Mouse (Mus musculus) heart, embryonic 14.5 days (tissue): ENCODE results near the gene Itsn1. TPM values are rescaled to one million over a fixed set of nuclear protein-coding genes. Genes with fewer than 3 reads are reported as not detected.

Source experiments
- ATAC-seq: fragments of 200-750 bp; cut with Nextera tagmentation; 2 replicates; pipeline ENCODE4 v1.8.0; 2017; ENCODE audit warnings: low read depth, moderate TSS enrichment; ENCODE audit not compliant: insufficient number of reproducible peaks, insufficient read depth, low FRiP score
- H3K27ac ChIP-seq, 2 experiments: fragments of 200-500 bp in 1 of 2; fragments of 300-500 bp in 1 of 2; sonication (generic) in 1 of 2; replicated peaks in 1 of 2; 2 replicates each; pipeline ENCODE4 v1.5.1; 2012 to 2014; ENCODE audit warnings: low read depth in 2 of 2, low read length in 2 of 2, control low read depth in 1 of 2, mild to moderate bottlenecking in 1 of 2, mixed read lengths in 1 of 2; ENCODE audit not compliant: control insufficient read depth in 1 of 2, insufficient read depth in 1 of 2
- H3K27me3 ChIP-seq: fragments of 300-500 bp; sonication (generic); 2 replicates; pipeline ENCODE4 v1.6.1; 2014; ENCODE audit warnings: mild to moderate bottlenecking, low read length, control low read depth; ENCODE audit not compliant: control insufficient read depth, insufficient read depth
- H3K36me3 ChIP-seq: fragments of 300-500 bp; sonication (generic); 2 replicates; pipeline ENCODE4 v1.6.1; 2014; ENCODE audit warnings: mild to moderate bottlenecking, control low read depth, low read length, mixed read lengths; ENCODE audit not compliant: control insufficient read depth, insufficient read depth
- H3K4me1 ChIP-seq, 2 experiments: fragments of 200-500 bp in 1 of 2; fragments of 300-500 bp in 1 of 2; sonication (generic) in 1 of 2; 2 replicates each; pipeline ENCODE4 v1.6.1; 2012 to 2014; ENCODE audit warnings: low read length in 2 of 2, control low read depth in 1 of 2, mixed read lengths in 1 of 2; ENCODE audit not compliant: control insufficient read depth in 2 of 2, insufficient read depth in 2 of 2
- H3K4me2 ChIP-seq: fragments of 300-500 bp; sonication (generic); 2 replicates; pipeline ENCODE4 v1.6.1; 2014; ENCODE audit warnings: mild to moderate bottlenecking, low read length
- H3K4me3 ChIP-seq, 2 experiments: fragments of 200-500 bp in 1 of 2; fragments of 300-500 bp in 1 of 2; sonication (generic) in 1 of 2; 2 replicates each; pipeline ENCODE4 v1.5.1; 2012 to 2014; ENCODE audit warnings: low read length in 2 of 2, mild to moderate bottlenecking in 2 of 2, control low read depth in 1 of 2, low read depth in 1 of 2, moderate library complexity in 1 of 2; ENCODE audit not compliant: control insufficient read depth in 1 of 2, insufficient read depth in 1 of 2
- H3K9ac ChIP-seq: fragments of 300-500 bp; sonication (generic); 2 replicates; pipeline ENCODE4 v1.6.1; 2014; ENCODE audit warnings: mild to moderate bottlenecking, low read length
- H3K9me3 ChIP-seq: fragments of 300-500 bp; sonication (generic); 2 replicates; pipeline ENCODE4 v1.6.1; 2016; ENCODE audit warnings: low read length, control low read depth; ENCODE audit not compliant: control insufficient read depth
- WGBS: fragments of 180-500 bp; shearing (Covaris S2); extraction: QIAGEN DNeasy Blood & Tissue Kit; methylation state at CpG from one replicate; pipeline ENCODE4 v1.1.7; 2014; 5-methylcytosine and 5-hydroxymethylcytosine counted together
- polyA plus RNA-seq: library from polyadenylated mRNA; unstranded; fragments of >200 nt; fragmentation: Nextera tagmentation; extraction: Ambion mirVana; gene quantifications from 2 replicates; pipeline ENCODE4 v1.2.1, GENCODE M21; 2014

Itsn1 gene
- polyA plus RNA-seq, 1 experiment from 2014 or later: 21.2 TPM

DNA sequence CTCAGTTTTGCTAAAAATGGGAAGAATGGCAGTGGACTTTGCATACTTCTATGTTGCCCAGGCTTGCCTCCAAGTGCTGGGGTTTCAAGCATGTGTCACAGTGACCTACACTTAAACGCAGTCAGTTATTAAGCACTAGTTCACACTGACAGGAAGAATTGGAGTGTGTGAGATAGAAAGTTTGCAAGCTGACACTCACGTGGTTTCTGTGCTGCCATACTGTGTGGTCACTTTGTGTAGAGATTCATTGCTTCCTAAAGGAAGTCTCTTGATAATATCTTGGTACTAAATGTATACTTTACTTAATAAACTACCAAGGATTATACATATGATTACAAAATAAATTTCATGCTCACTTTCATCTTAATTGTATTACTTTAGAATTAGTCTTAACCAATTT lies 3.7 kb downstream of the Itsn1 start:
- ATAC-seq: no peak
- WGBS: 62% methylated on average over 2 of the region's 2 CpGs
- Histone ChIP-seq H3K4me1 (peaks cover 7 to 44% of the 10 kb centered on the region in 2 experiments), H3K4me2 (no peak overlapping the region), H3K9me3 (no peaks in the 10 kb centered on the region), H3K27me3 (no peaks in the 10 kb centered on the region), H3K27ac (no peak overlapping the region), H3K36me3 (no peaks in the 10 kb centered on the region), H3K4me3 (no peak overlapping the region), H3K9ac (no peak overlapping the region)

DNA sequence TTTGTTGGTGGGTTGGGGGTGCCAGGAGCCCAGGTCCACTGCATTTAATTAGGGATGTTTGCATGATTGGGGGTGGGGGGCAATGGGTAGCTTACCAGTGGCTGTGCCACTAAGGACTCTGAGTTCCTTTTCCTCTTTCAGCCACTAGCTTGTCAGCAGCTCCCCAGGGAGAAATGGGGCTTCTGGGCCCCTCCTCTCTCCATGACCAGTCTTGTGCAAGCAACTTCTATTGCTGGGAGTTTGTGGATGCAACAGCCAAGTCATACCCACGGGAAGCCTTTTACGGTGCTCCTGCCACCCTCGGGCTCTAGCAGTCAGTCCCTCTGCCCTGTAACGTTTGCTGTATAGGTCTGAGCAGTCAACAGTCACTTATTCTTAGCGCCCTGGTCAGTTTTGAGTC lies 5.7 kb downstream of the Itsn1 start:
- H3K27ac ChIP-seq: no peak overlapping the region
- H3K4me2 ChIP-seq: no peak overlapping the region
- no peak overlapping the region for H3K9ac ChIP-seq
- 68% methylated on average over 5 of the region's 5 CpGs for WGBS
- H3K9me3 ChIP-seq: no peaks in the 10 kb centered on the region
- no peak for ATAC-seq
- H3K4me1 ChIP-seq: peaks cover 9 to 42% of the 10 kb centered on the region in 2 experiments
- no peaks in the 10 kb centered on the region for H3K36me3 ChIP-seq
- no peaks in the 10 kb centered on the region for H3K27me3 ChIP-seq
- no peak overlapping the region for H3K4me3 ChIP-seq

DNA sequence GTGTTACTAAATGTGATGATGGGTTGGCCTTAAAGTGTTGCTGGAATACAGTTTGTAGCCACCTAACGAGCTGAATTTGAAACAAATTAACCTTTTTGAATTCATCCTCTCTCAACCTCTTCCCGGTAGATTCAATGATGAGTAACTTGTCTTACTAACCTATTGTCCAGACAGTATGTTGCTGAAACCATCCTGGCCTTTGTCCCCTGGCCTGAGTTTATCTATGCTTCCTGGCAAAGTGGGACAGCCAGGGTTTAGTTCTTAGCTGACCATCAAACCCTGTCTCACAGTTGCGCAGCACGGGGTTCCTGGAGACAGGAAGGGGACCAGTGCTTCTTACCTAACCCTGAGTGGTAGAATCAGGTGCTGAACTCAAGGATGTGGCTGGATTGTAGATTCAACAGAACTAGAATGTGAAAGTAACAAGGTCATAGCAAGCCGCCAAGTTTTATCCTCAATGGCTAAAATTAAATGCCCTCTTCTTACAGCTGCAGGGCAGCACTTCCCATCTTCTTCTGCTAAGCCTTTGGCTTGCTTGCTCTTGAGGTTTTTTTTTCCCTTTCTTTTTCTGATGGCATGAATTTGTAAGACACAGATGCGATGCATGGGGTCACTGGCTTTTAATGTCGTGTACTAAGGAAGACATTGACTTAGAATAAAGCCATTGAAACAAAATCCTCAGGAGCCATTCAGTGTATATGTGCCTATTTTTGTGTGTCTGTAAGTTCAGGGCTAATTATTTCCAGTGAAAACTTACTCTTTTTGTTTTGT lies 7.2 kb downstream of the Itsn1 start:
- H3K27ac ChIP-seq: no peak overlapping the region

DNA sequence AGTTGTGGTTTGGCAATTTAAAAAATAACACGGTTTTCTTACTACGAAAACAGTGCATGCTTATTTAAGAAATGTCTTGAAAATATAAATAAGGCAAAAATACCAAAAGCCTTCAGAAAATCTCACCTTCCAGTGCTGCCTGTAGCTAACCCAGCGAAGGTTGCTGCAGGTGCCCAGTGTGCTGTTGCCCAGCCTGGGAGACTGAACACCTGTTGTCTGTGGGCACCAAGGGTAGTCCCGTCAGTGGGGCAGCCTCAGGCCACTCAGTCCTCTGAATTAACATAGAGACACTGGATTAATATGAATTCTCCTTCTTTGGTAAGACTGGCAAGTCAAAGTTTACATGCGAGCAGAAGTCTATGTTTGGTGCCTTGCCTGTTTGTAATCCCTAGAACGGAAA lies 9.4 kb downstream of the Itsn1 start:
- Histone ChIP-seq H3K4me3 (no peak overlapping the region), H3K4me2 (no peak overlapping the region), H3K4me1 (peaks cover 19 to 44% of the 10 kb centered on the region in 2 experiments), H3K9ac (no peak overlapping the region), H3K27ac (no peak overlapping the region), H3K9me3 (no peaks in the 10 kb centered on the region), H3K36me3 (no peaks in the 10 kb centered on the region), H3K27me3 (no peaks in the 10 kb centered on the region)
- ATAC-seq: no peak
- 86% methylated on average over 6 of the region's 6 CpGs for WGBS

More for the DNA sequence above, 7.2 kb downstream of the Itsn1 start:
- H3K9me3 ChIP-seq: no peaks in the 10 kb centered on the region
- no peak overlapping the region for H3K4me2 ChIP-seq
- ATAC-seq: no peak
- no peaks in the 10 kb centered on the region for H3K27me3 ChIP-seq
- no peak overlapping the region; the same call in 1 of the 2 replicates for H3K9ac ChIP-seq
- peaks cover 17 to 52% of the 10 kb centered on the region in 2 experiments for H3K4me1 ChIP-seq
- H3K36me3 ChIP-seq: no peaks in the 10 kb centered on the region
- 68% methylated on average over 7 of the region's 7 CpGs for WGBS
- H3K4me3 ChIP-seq: no peak overlapping the region

GRCm38 (mm10) chr16:91740184-91740917 lies 11.3 kb downstream of the Itsn1 start:
- peak overlapping the region in 1 of 2 experiments; percentile 44; a peak in 1 of 4 replicates for H3K27ac ChIP-seq
- no peak overlapping the region for H3K4me3 ChIP-seq
- no peak for ATAC-seq
- H3K9me3 ChIP-seq: no peaks in the 10 kb centered on the region
- H3K9ac ChIP-seq: no peak overlapping the region
- H3K36me3 ChIP-seq: no peaks in the 10 kb centered on the region
- no peaks in the 10 kb centered on the region for H3K27me3 ChIP-seq
- peaks cover 16 to 38% of the 10 kb centered on the region in 2 experiments for H3K4me1 ChIP-seq
- H3K4me2 ChIP-seq: no peak overlapping the region
- 52% methylated on average over 8 of the region's 8 CpGs for WGBS

GRCm38 (mm10) chr16:91740918-91741255 lies 11.8 kb downstream of the Itsn1 start:
- no peak overlapping the region for H3K4me2 ChIP-seq
- H3K27ac ChIP-seq: 0 out of 4 replicates have a peak overlapping the region, but pooled peaks of 1 of the 2 experiments have one; percentile 44
- no peaks in the 10 kb centered on the region for H3K36me3 ChIP-seq
- peaks cover 17 to 39% of the 10 kb centered on the region in 2 experiments for H3K4me1 ChIP-seq
- no peak overlapping the region for H3K4me3 ChIP-seq
- H3K27me3 ChIP-seq: no peaks in the 10 kb centered on the region
- no peaks in the 10 kb centered on the region for H3K9me3 ChIP-seq
- WGBS: 50% methylated on average over 7 of the region's 7 CpGs
- ATAC-seq: no peak
- H3K9ac ChIP-seq: no peak overlapping the region

DNA sequence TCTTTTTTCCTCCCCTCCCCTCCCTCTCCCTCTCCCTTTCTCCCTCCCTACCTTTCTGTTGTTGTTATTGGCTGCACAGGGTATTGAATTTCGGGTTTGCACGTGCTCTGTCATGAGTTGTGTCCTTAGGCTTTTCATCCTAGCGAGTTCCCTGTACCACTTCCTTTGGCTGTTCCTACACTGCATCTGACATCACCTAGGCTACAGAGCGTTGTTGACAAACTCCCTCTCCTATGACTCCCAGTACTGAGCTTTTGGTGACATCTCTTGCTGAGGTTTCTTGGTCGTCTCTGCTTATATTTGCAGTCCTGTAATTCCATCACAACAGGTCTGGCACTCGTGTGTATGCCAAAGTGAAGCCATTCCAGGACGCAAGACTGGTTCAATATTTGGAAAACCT lies 14.0 kb downstream of the Itsn1 start:
- H3K36me3 ChIP-seq: no peaks in the 10 kb centered on the region
- no peak for ATAC-seq
- no peak overlapping the region for H3K27ac ChIP-seq
- H3K4me2 ChIP-seq: no peak overlapping the region
- no peak overlapping the region for H3K4me3 ChIP-seq
- WGBS: 73% methylated on average over 7 of the region's 7 CpGs
- H3K9me3 ChIP-seq: no peaks in the 10 kb centered on the region
- no peaks in the 10 kb centered on the region for H3K27me3 ChIP-seq
- no peak overlapping the region for H3K9ac ChIP-seq
- H3K4me1 ChIP-seq: peaks cover 20 to 33% of the 10 kb centered on the region in 2 experiments
